Mouse (Mus musculus): ENCODE results near the gene Gucd1.

Gucd1 gene

DNA sequence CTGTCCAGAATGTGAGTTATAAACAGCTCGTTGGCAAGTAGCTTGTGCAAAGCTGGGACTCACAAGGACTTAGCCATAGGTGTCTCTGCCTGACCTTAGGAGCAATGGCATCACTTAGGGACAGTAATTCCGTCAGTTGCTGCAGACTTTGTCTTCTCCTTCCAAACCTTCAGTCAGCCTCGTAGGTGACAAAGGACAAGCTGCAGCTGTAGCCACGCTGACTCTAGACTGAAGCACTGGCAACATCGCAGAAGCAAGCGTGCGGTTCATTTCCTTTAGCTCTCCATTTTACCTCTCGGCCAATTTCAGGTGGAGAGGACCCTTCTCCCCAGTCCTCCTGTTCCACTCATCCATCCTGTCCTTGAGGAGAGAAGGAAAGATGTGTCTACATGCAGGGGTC, 193.8 kb downstream of the Gucd1 start:
- DNase-seq (ENCODE audit: low read depth, low spot score), result no peak

DNA sequence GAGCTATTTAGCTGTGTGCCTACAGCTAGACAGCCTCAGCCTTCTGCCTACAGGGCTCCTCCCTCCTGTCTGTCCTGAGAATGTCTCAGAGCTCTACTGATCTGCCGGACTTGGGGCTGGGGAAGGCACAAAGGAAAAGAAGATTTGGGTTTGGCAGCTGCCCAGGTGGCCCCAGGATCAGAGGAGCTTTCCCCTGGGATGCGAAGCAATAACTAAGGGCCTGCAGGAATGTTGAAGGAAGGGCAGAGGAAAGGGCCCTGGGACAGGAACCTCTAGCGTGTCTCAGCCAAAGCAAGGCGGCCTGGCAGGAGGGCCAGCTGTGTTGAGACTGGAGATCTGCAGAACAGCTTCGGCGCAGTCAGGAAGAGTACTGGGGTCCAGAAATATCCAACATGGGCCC, 194.8 kb downstream of the Gucd1 start:
- no peak for DNase-seq (ENCODE audit: low read depth, low spot score)

DNA sequence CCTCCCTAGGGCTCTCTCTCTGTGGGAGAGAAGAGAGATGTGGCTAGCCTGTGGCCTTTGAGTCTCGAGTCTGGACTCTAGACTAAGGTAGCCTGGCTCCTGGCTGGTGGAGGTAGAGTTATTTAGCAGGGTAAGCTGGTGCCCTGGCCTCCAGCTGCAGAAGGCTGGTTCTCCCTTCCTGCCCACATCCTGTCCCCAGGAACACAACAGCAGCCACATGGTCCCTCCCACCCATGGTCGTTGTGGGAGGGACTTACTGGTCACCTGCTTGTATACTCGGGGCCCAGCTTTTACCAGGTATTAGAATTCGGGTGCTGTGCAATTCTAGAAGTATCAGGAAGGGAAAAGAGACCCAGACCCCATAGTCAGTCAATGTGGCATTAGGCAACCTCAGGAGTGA, 197.5 kb downstream of the Gucd1 start:
- no peak for DNase-seq (ENCODE audit: low read depth, low spot score)

DNA sequence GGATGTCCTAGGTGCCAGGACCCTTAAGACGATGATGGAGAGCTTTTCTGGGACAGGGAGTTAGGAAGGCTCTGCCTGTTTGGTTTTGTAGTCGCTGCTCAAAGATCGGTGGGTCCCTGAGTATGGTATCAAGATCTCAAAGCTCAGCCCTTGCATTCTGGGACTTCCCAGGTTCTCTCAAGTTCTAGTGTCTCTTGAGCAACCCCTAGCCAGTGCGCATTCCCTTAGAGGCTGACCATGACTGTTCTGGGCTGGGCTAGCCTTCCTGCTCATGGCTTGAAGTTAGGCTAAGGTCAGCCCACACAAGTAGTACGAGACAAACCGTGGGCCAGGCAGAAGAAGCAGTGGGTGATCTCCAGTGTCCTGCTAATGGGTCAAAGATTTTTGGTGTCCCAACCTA, 199.6 kb downstream of the Gucd1 start:
- no peak for DNase-seq (ENCODE audit: low read depth, low spot score)

DNA sequence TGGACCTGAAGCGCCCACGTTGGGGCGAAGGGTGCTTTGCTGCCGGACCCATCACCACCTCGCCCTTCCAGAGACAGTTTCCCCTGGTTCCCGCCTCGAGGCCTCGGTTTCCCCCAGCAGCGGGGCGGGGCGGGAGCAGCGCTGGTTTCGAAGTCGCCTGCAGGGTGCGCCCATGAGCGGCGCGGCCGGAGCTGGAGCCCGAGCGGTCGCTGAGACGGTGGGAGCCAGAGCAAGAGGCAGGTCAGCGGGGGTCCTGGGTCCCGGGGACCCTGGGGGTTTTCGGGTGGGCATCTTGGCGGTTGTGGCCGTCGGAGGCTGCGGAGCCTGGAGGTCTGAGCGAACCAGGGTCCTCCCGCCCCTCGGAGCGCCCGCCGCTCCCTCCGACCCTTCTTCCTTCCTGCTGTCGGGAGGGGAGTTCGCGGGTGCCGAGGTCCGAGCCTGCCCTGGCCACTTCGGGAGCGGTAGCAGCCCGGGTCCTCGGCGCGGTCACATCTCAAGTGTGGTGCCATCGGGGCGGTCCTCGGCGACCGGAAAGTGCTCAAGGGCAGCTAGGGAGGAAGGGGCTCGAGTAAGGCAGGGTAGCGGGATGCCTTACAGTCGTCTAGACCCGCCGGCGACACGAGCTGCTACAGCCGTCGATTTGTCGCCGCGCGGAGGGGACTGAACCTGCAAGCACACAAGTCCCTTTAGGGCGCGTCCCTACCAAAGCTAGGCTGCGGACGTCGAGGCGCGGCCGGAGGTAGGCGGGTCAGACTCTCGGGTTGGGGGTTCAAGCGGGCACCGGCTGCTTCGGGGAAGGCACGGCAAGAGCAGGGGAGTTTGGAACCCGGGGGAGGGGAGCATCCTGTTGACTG, 200.6 kb downstream of the Gucd1 start:
- DNase-seq (ENCODE audit: low read depth, low spot score), result no peak

DNA sequence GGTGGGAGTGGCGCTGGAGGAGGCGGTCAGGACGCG, 201.1 kb downstream of the Gucd1 start, which contains the start of gene Adora2a:
TSS of gene Adora2a (plus strand) at position 6 of the 36 bp plus-strand sequence.
- DNase-seq (ENCODE audit: low read depth, low spot score), result no peak

DNA sequence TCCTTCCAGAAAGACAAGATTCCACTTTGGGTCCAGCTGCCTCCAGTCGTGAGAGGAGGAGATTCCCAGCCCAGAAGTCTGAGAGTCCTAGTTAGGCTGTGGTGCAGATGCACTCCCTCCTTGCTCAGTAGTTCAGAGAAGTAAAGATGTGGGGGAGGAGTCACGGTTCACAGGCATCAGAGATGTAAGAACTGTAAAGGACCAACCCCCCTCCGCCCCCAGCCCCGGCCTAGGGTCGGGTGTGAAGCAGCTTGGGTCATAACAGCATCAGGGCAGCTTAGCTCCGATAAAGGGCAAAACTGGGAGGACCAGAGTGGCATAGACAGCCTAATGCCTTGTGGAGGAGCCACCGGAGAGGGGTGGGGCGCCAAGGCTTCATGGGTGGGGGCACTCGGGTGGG, 201.3 kb downstream of the Gucd1 start:
- no peak for DNase-seq (ENCODE audit: low read depth, low spot score)

DNA sequence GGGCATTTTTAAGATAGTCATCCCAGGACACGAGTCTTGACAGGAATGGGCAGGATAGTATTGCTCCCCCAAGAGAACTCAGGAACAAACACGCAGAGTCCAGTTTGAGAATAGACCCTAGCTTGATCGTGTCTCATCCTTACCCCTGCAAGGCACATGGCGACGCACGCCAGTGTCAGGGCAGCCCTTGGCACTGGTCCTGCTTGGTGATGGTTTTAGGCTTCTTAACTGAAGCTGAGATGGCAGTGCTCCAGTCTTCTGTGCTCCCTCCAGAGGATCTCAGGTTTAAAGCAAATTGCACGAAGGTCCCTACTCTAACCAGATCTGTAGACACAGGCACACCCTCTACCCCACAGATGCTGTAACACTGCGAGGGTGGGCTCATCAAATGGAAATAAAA, 202.0 kb downstream of the Gucd1 start:
- no peak for DNase-seq (ENCODE audit: low read depth, low spot score)

DNA sequence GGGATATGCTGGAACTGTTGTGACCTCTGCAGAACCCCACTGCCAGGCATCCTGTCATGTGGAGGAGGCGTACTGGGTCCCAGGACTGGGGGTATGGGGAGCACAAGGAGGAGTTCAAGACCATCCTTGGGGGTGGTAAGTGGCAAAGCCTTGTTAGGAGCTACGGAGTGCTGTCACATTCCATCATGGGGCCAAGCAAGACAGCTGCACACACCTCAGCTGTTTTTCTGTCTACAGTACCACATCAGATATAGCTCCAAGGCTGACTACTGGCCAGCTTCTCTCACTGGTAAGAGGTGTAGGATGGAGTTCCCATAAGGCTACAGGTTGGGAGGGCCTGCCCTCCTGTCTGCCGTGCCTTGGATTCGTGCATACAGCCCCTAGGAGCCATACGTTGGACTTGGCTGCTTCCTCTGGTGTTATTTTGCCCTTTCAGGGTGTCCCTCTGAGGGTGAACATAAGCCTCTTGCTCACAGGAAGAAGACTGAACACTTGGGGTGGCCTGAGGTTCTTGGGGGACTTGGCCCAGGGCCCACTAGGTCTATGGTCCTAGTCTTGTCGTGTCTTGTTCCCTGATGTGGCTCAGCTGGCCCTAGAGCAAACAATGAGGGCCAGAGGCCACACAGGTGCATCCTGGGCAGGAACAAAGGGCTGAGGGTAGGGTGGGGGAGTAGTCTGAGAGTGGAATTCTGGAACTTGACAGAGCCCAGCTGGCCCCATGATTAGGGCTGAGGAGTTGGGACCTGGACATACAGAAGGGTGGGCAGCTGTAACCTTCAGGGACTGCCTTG, 203.4 kb downstream of the Gucd1 start:
- no peak for DNase-seq (ENCODE audit: low read depth, low spot score)

DNA sequence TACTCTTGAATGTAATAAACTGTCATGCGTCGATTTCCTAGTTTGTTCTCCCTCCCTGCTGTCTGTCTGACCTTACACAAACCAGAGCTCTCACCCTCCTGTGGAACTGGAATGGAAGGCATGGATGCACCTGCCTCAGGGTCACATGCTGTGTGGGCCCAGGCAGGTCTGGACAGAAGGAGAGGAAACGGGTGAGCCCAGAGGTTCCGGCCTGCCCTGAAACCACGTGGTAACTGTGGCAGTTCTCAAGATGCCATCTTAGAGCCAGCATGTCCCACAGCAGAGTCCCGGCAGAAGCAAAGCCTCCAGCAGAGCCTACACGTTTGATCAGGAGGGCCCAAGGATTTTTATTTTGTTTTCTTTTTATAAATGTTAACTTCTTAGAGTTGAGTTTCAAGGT, 205.4 kb downstream of the Gucd1 start:
- DNase-seq (ENCODE audit: low read depth, low spot score), result no peak

DNA sequence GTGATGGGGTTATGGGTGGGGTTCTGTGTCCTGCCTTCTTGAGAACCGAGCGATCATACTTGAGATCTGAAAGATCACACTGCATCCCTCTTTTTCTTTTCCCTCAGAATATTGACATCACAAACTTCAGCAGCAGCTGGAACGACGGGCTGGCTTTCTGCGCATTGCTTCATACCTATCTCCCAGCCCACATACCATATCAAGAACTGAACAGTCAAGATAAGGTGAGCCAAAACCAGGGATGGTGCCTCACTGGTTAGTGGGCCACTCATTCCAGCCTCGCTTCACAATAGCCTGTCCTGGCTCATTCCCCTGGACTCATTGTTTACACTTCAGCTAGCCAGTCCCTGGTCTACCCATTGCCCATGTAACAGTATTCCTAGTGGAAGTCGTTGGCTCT, 210.6 kb downstream of the Gucd1 start:
- DNase-seq (ENCODE audit: low read depth, low spot score), result no peak

DNA sequence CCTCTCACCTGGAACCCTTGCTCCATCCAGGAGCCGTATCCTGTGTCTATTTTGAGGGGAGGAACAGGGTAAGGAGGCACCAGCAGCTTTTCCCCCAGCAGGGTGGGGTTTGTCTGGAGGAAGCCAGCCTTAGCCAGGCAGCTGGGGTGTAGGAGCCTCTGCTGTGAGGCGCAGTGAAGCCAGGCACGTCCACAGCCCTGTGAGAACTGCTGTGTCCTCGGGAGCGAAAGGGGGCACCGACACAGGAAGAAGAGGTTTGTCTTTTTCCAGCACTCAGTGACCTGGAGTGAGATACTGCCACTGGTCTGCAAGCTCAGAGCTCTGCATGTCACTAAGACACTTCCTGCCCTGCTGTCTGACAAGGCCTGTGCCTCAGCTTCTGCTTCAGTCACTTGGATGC, 213.4 kb downstream of the Gucd1 start:
- no peak for DNase-seq (ENCODE audit: low read depth, low spot score)

DNA sequence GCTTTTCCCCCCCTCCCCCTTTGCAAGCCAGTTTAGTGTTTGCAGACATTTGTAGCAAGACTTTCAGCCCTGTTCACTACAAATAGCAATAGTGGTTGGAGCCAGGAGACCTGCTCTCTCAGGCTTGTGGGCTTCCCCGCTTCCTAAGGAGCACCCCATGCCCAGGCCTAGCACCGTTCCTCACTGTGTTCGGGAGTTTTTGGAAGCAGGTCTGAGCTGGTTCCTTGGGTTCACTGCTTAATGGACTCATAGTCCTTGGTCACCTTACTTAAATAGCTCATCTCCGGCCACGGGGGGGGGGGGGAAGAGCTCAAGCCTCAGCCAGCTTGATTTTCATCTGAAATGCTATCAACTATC, 213.7 kb downstream of the Gucd1 start:
- DNase-seq (ENCODE audit: low read depth, low spot score), result no peak

DNA sequence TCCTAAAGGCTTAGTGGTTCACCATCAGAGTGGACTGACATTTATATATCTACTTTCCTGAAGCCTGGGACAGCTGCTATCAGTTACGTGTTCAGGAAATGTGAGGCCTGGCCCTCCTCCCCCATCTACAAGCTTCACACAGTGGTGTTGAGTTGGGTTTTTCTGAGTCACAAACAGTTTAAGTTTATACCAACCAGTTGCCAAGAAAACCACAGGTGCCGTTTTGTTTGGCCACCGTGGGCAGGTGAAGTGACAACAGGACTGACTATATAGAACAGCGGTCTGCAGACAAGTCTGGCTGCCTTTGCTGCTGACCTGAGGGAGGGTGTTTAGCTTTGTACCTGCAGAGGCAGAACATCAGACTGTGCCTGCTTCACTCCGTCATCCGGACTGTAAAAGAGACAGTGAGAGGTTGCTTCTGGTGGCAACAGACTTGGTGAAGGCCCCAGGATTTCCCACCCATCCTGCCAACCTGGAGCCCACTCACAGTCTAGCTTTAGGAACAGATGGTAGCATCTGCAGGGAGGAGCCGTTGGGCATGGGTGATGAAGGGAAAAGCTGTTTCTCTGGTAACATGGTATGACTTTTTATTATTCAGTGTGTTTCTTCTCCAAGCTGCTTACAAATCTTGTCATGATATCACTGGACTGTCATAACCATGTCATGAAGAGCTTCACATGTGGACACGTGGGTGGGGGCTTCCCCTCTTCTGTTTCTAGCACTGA, 214.3 kb downstream of the Gucd1 start:
- no peak for DNase-seq (ENCODE audit: low read depth, low spot score)

DNA sequence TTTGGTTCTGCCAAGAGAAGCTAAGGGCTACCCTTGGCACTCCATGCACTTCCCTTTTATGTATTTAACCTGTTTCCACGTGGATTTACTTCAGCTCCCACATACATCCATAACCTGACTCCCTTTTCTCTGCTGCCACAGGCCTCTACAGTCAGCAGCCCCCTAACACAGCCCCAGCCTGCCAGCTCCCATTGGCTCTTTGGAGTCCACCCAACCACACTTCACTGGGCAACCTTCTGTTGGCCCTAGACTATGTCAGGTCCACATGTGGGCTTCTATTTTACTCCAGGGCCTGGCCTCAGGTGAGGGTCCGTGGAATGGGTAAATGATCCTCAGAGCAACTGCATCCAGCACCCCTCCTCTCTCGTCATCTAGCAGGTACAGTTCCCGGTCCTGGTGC, 215.2 kb downstream of the Gucd1 start:
- DNase-seq (ENCODE audit: low read depth, low spot score), result no peak

DNA sequence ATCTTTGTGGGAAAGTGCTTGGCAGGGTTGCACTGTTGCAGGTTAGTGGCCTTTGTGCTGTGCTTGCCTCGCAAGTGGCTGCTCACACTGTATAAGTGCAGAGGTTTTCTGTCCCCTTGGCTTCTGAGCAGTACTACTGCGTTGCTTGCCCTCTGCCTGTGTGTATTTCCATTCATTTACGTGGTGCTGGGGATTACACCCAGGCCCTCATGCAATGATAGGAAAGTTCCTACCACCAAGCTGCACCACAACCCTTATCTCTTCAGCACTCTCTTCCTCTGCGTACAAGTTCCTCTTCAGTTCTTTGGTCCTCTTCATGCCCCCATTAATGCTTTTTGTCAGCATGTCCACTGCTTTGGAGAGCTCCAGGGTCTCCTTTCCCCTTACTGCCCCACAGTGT, 215.8 kb downstream of the Gucd1 start:
- no peak for DNase-seq (ENCODE audit: low read depth, low spot score)

DNA sequence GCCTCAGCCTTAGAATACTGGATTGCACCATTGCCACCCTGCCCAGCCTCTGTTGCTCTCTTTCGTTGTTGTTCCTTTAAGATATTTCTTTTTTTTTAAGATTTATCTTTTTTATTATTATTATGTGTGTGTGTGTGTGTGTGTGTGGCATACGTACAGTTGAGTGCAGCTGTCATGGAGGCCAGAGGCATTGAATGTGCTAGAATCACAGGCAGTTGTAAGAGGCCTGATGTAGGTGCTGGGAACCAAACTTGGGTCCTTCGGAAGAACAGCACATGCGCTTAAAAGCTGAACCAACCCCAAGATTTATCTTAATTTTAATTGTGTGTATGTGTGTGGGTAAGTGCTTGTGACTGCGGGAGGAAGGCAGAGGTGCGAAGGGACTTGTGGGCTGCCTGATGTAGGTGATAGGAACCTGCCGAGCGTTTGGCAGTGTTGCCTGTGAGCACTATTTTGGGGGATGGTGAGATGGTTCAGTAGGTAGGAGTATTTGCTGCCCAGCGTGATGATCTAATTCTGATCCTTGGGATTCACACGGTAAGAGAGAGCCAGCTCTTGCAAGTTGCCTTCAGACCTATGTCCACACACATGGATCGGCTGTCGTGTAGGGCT, 216.5 kb downstream of the Gucd1 start:
- no peak for DNase-seq (ENCODE audit: low read depth, low spot score)

Measured in embryo, embryonic 11.5 days (tissue).